Mouse (Mus musculus) granulocyte monocyte progenitor cell, adult 5-6 weeks (primary cell): ENCODE results near the gene Klhdc7b. TPM values are rescaled to one million over a fixed set of nuclear protein-coding genes. Genes with fewer than 3 reads are reported as not detected.

Experiments used
- ATAC-seq: replicated peaks from 2 replicates; pipeline ENCODE4 v1.8.0; 2016; ENCODE audit warnings: mild to moderate bottlenecking, moderate TSS enrichment, inconsistent platforms; ENCODE audit not compliant: poor library complexity, severe bottlenecking
- total RNA-seq, 2 experiments: library from RNA; stranded (forward) in 1 of 2; stranded (reverse) in 1 of 2; fragments of 200-712, 200-1000 nt in 1 of 2; fragments of >200 nt in 1 of 2; fragmentation: Nextera tagmentation in 1 of 2; gene quantifications; 2 replicates each; pipeline ENCODE4 v1.2.3; 2014 to 2017

Gene Klhdc7b
- total RNA-seq (2014; fragmentation: Nextera tagmentation), result not detected in 2 replicates
- 0.13 TPM in 1 of 2 replicates, not detected in the other for total RNA-seq (2017)

GRCm38 (mm10) chr15:89384617-89385016 lies at the start of gene Klhdc7b:
Gene Klhdc7b (plus strand): TSS chr15:89384917.
- no peak for ATAC-seq

DNA sequence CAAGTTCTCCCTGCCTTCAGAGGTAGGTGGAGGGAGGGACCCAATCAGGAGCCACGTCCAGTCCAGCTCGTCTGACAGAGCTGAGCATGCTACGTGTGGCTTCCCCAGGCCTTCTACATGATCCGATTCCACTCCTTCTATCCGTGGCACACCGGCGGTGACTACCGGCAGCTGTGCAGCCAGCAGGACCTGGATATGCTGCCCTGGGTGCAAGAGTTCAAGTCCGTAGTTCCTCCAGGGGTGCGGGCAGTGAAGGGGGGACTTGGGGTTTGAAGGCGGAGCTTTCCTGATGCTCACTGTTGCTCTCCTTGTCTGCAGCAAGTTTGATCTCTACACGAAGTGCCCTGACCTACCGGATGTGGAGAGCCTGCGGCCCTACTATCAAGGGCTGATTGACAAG lies 48.3 kb upstream of the Klhdc7b start:
- no peak for ATAC-seq

GRCm38 (mm10) chr15:89339696-89340095 lies 45.0 kb upstream of the Klhdc7b start:
- peak; percentile 82 for ATAC-seq

DNA sequence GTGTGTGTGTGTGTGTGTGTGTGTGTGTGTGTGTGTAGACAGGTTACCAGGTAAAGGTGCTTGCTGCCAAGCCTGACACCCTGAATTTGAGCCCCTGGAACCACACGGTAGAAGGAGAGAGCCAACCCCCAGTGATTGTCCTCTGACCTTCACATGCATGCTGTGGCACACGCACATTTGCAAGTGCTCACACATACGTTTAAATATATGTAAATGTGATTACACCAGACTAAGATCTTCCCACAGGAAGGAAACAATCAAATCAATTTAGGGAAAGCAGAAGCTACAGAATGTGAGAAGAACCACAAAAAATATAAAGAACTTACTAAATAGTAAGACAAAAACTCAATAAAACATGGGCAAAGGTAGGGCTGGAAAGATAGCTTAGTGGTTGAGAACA lies 44.6 kb upstream of the Klhdc7b start:
- ATAC-seq, result peak; percentile 86

DNA sequence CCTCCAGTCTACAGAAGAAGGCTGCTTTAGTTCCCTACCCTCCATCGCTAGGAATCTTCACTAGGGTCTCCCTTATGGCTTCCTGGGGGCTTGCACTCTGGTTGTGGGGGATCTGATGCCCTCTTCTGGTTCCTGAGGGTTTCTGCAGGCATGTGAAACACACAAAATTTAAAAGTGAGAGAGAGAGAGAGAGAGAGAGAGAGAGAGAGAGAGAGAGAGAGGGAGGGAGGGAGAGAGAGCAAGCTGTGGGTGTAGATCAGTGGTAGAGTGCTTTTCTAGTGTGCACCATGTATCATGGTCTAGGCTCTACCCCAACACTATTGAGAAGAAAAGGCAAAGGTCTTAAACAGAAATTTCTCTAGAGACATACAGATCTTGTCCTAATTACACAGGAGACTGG lies 43.0 kb upstream of the Klhdc7b start:
- no peak for ATAC-seq

GRCm38 (mm10) chr15:89343325-89343724 lies 41.4 kb upstream of the Klhdc7b start:
- no peak for ATAC-seq

DNA sequence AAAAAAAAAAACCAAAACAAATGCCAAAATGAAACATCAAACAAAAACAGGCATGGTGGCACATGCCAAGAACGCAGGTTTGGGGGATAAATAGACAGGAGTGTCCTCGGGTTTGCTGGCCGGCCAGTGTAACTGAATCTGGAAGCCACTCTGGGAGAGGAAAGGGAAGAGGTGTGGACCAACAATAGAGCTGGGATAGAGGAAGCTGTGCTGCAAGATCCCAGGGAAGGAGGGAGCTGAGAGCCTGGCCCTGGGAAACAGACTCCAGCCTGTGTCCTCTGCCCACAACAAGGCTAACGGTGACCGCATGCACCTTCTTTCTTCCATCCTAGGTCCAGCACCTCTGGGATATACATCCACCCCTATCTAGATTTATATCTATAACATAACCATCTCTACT lies 34.3 kb upstream of the Klhdc7b start:
- no peak for ATAC-seq

DNA sequence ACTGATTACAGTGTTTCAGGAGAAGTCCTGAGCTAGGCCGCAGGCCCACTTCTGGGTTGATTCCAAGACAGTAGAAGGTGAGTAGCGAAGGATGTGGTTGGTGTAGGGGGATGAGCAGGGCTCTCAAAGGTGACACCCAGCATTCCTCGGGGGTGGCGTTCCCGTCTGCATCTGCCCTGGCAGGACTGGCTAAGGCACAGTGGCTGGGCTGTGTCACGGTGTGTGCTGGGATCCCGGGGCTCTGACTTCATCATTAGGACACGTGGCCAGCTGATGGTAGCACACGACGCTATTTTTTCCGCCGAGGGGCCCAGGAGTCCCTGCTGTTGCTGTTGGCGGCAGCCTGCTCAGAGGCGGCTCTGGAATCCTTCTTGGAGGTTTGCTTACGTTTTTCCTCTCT lies 33.4 kb upstream of the Klhdc7b start:
- no peak for ATAC-seq

GRCm38 (mm10) chr15:89352054-89352453 lies 32.7 kb upstream of the Klhdc7b start:
- no peak for ATAC-seq

DNA sequence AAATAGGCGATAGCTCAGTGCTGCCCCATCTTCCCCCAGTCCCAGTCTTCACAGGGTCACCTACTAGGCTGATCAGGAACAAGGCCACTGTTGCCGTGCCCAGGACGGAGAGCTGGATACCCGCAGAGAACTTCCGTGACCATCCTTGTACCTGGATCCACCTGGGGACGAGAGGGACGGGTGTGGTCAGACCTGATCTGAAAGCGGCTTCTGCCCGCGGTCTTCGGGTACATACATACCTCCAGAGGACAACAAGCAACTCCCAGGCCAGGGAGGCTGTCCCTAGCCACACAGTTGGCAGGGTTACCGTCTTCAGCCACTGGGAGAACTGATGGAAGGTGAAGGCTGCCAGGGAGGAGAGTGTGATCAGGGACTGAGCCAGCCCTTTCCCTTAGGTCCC lies 31.9 kb upstream of the Klhdc7b start:
- ATAC-seq, result no peak

- no peak for ATAC-seq
Observed at GRCm38 (mm10) chr15:89353837-89354236, 30.9 kb upstream of the Klhdc7b start.

- no peak for ATAC-seq
Observed at GRCm38 (mm10) chr15:89354455-89354854, 30.3 kb upstream of the Klhdc7b start.

- peak; percentile 77 for ATAC-seq
Observed at GRCm38 (mm10) chr15:89355241-89356187, 29.2 kb upstream of the Klhdc7b start, which contains the start of the genes Lmf2 and Ncaph2. Gene Lmf2 (minus strand): TSS chr15:89355659. Gene Ncaph2 (plus strand): TSS chr15:89355719.

- peak; percentile 74 for ATAC-seq
Observed at GRCm38 (mm10) chr15:89356372-89356771, 28.3 kb upstream of the Klhdc7b start.

DNA sequence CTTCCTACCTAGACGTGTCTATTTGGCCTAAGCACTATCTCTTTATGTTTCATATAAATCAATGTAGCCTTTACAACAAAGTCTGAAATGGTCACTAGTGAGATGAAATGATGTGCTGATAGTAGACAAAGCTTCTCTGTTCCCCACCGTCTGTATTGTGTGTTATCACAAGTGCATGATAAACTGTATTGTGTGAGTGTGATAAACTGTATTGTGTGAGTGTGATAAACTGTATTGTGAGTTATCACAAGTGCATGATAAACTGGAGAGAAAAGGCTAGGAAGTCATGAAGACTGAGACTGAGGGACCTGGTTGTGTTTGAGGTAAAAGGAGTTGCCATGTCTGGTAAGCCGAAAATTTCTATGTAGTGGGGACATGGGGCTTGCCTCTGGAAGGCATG lies 25.9 kb upstream of the Klhdc7b start:
- ATAC-seq, result no peak

- no peak for ATAC-seq
Observed at GRCm38 (mm10) chr15:89363051-89363450, 21.7 kb upstream of the Klhdc7b start.

GRCm38 (mm10) chr15:89365141-89365551 lies 19.6 kb upstream of the Klhdc7b start:
- ATAC-seq, result no peak

GRCm38 (mm10) chr15:89372068-89372467 lies 12.6 kb upstream of the Klhdc7b start:
- ATAC-seq, result no peak

- ATAC-seq, result no peak
Observed at GRCm38 (mm10) chr15:89372536-89372935, 12.2 kb upstream of the Klhdc7b start.

GRCm38 (mm10) chr15:89373027-89373761 lies 11.5 kb upstream of the Klhdc7b start:
- peak; percentile 68 for ATAC-seq

- peak; percentile 65 for ATAC-seq
Observed at GRCm38 (mm10) chr15:89373762-89374248, 10.9 kb upstream of the Klhdc7b start, which contains the start of gene Sco2. Gene Sco2 (minus strand): TSS chr15:89373846.
